Mouse (Mus musculus): ENCODE results near the gene Adipor2.

- no peak for TF ChIP-seq CTCF (IDR thresholded peaks at IDR 0.05; ENCODE audit: low read depth, low read length)
- no peak for TF ChIP-seq POLR2A (IDR thresholded peaks at IDR 0.05; ENCODE audit: insufficient read depth, low read length)
Measured at GRCm38 (mm10) chr6:119434394-119434793, 16.9 kb upstream of the Adipor2 start.
